Mouse (Mus musculus) spleen, adult 2 months (tissue): ENCODE data around the gene Apol10a. TPM values are rescaled to one million over a fixed set of nuclear protein-coding genes. Genes with fewer than 3 reads are reported as not detected.
"Not testable (repeated sequence)": the region's sequence is repeated elsewhere in the genome, so short reads cannot be mapped to it uniquely, and the experiment has no call there.

Source experiments
- DNase-seq, 2 experiments: peaks; one replicate each; pipeline versions ENCODE4 v3.0.0 to v3.0.0-alpha.2; 2012 to 2021; ENCODE audit warnings: low spot score in 2 of 2, low read depth in 1 of 2
- H3K27ac ChIP-seq: fragments of 200-500 bp; 2 replicates; pipeline ENCODE4 v1.5.1; 2012; ENCODE audit warnings: low read length, inconsistent platforms; ENCODE audit not compliant: insufficient read depth
- H3K27me3 ChIP-seq: fragments of 200-500 bp; 2 replicates; pipeline ENCODE4 v1.6.1; 2012; ENCODE audit warnings: mild to moderate bottlenecking, moderate library complexity, low read length, inconsistent platforms; ENCODE audit not compliant: control insufficient read depth, insufficient read depth
- H3K36me3 ChIP-seq: fragments of 200-500 bp; 2 replicates; pipeline ENCODE4 v1.6.1; 2012; ENCODE audit warnings: mild to moderate bottlenecking, low read length, inconsistent platforms; ENCODE audit not compliant: control insufficient read depth, insufficient read depth
- H3K4me1 ChIP-seq: fragments of 200-500 bp; 2 replicates; pipeline ENCODE4 v1.6.1; 2011; ENCODE audit warnings: inconsistent platforms; ENCODE audit not compliant: control insufficient read depth, insufficient read depth, insufficient read length
- H3K4me3 ChIP-seq: fragments of 200-500 bp; 2 replicates; pipeline ENCODE4 v1.5.1; 2011; ENCODE audit warnings: mild to moderate bottlenecking, inconsistent platforms; ENCODE audit not compliant: insufficient read depth, insufficient read length; ENCODE audit errors: extremely low read depth
- CTCF ChIP-seq: fragments of 200-500 bp; IDR thresholded peaks from 2 replicates; pipeline ENCODE4 v1.5.1; 2011; ENCODE audit warnings: mild to moderate bottlenecking, inconsistent platforms; ENCODE audit not compliant: insufficient read depth, insufficient read length, insufficient replicate concordance; ENCODE audit errors: extremely low read depth
- POLR2A ChIP-seq: fragments of 200-500 bp; IDR thresholded peaks from 2 replicates; pipeline ENCODE4 v1.6.1; 2011; ENCODE audit warnings: low read depth, low read length, inconsistent platforms
- WGBS: fragments of 180-500 bp; shearing (Covaris S2); methylation state at CpG from one replicate; pipeline ENCODE4 v1.1.7; 2018; 5-methylcytosine and 5-hydroxymethylcytosine counted together
- polyA plus RNA-seq: library from polyadenylated mRNA; depleted of rRNA; stranded (reverse); fragments of >200 nt; gene quantifications from 2 replicates; pipeline ENCODE4 v1.2.3, GENCODE M21; 2012; rRNA removed

Apol10a gene
- polyA plus RNA-seq, 1 experiment = 0.13 TPM

- no peak for DNase-seq
- no peak overlapping the region for H3K4me3 ChIP-seq
- H3K36me3 ChIP-seq = no peaks in the 10 kb centered on the region
- no peaks in the 10 kb centered on the region for H3K27me3 ChIP-seq
- no peaks in the 10 kb centered on the region for H3K4me1 ChIP-seq
- WGBS = 68% methylated on average over 4 of the region's 4 CpGs
- TF ChIP-seq CTCF = no peak
- TF ChIP-seq POLR2A = no peak
- H3K27ac ChIP-seq = no peak overlapping the region
Observed at GRCm38 (mm10) chr15:77482140-77482794, 5.4 kb downstream of the Apol10a start.

- not testable (repeated sequence) for DNase-seq, H3K27me3 ChIP-seq, H3K4me1 ChIP-seq, H3K27ac ChIP-seq, H3K4me3 ChIP-seq, H3K36me3 ChIP-seq
- WGBS = no CpG with 5 or more reads among the region's 1 CpGs
Observed at GRCm38 (mm10) chr15:77493181-77493580, 16.3 kb downstream of the Apol10a start.

- H3K27ac ChIP-seq, H3K36me3 ChIP-seq, DNase-seq, H3K4me3 ChIP-seq, H3K27me3 ChIP-seq, H3K4me1 ChIP-seq: not testable (repeated sequence)
- 0% methylated on average over 1 of the region's 1 CpGs for WGBS
Observed at GRCm38 (mm10) chr15:77494694-77495093, 17.8 kb downstream of the Apol10a start.

- not testable (repeated sequence) for H3K36me3 ChIP-seq, H3K27me3 ChIP-seq, H3K4me1 ChIP-seq, DNase-seq, H3K27ac ChIP-seq, H3K4me3 ChIP-seq
Observed at GRCm38 (mm10) chr15:77507966-77508365, 31.1 kb downstream of the Apol10a start, which contains the start of gene Apol11a. TSS of gene Apol11a (plus strand) at chr15:77508271.

- DNase-seq, H3K36me3 ChIP-seq, H3K27ac ChIP-seq, H3K4me1 ChIP-seq, H3K4me3 ChIP-seq, H3K27me3 ChIP-seq: not testable (repeated sequence)
- WGBS = 70% methylated on average over 4 of the region's 4 CpGs
Observed at GRCm38 (mm10) chr15:77520596-77520995, 43.7 kb downstream of the Apol10a start.

GRCm38 (mm10) chr15:77523186-77523843, 46.5 kb downstream of the Apol10a start:
- not testable (repeated sequence) for H3K4me3 ChIP-seq, H3K27ac ChIP-seq, H3K4me1 ChIP-seq, H3K27me3 ChIP-seq, H3K36me3 ChIP-seq
- peak in 1 of 2 experiments; percentile 11 for DNase-seq
- TF ChIP-seq CTCF = peak; percentile 5; the same call in 1 of the 2 replicates
- 17% methylated on average over 6 of the region's 6 CpGs for WGBS

GRCm38 (mm10) chr15:77533216-77533615, 56.4 kb downstream of the Apol10a start, which contains the start of gene Apol7c:
TSS of gene Apol7c (minus strand) at chr15:77533316.
- H3K27me3 ChIP-seq = no peaks in the 10 kb centered on the region
- no peaks in the 10 kb centered on the region for H3K4me1 ChIP-seq
- TF ChIP-seq POLR2A = no peak
- no peak for TF ChIP-seq CTCF
- no peak within 1 kb of the TSS for H3K4me3 ChIP-seq
- H3K36me3 ChIP-seq = no peaks in the 10 kb centered on the region
- DNase-seq = no peak
- H3K27ac ChIP-seq = no peak within 1 kb of the TSS

GRCm38 (mm10) chr15:77539221-77539620, 62.4 kb downstream of the Apol10a start:
- not testable (repeated sequence) for H3K36me3 ChIP-seq, H3K27me3 ChIP-seq, H3K27ac ChIP-seq, H3K4me1 ChIP-seq, DNase-seq, H3K4me3 ChIP-seq
- WGBS = 32% methylated on average over 1 of the region's 1 CpGs

Other genes starting within 250 kb of the Apol10a start
- 6.6 and 10.0 TPM in 2 replicates for gene Rbfox2, start 170.0 kb upstream of the Apol10a start, polyA plus RNA-seq
- gene Apol7a, start 77.9 kb upstream of the Apol10a start, polyA plus RNA-seq = 0.12 and 0.18 TPM in 2 replicates
- gene Apol9a, start 65.9 kb upstream of the Apol10a start, polyA plus RNA-seq = 0.50 and 0.67 TPM in 2 replicates
- 0.11 and 0.19 TPM in 2 replicates for gene Apol7b, start 29.6 kb upstream of the Apol10a start, polyA plus RNA-seq
- 0.09 and 0.48 TPM in 2 replicates for gene Apol11a, start 31.2 kb downstream of the Apol10a start, polyA plus RNA-seq
- gene Apol7c, start 56.3 kb downstream of the Apol10a start, polyA plus RNA-seq = 27.9 and 29.8 TPM in 2 replicates
- gene 1700025B11Rik, start 84.8 kb downstream of the Apol10a start, polyA plus RNA-seq = not detected in 2 replicates
- 0.46 and 0.53 TPM in 2 replicates for gene Apol10b, start 119.1 kb downstream of the Apol10a start, polyA plus RNA-seq
- 0.22 TPM in 1 of 2 replicates, not detected in the other for gene Gm36245, start 122.2 kb downstream of the Apol10a start, polyA plus RNA-seq
- 4.4 and 16.3 TPM in 2 replicates for gene Apol11b, start 166.2 kb downstream of the Apol10a start, polyA plus RNA-seq
- 9.8 and 10.6 TPM in 2 replicates for gene Apol7e, start 221.8 kb downstream of the Apol10a start, polyA plus RNA-seq